Mouse (Mus musculus) T-helper 17 cell (primary cell): Measurements from ENCODE around the gene Hmcn2.

Experiments
- in situ Hi-C, 2 experiments: fragments of 300-600 bp; cut with MboI, MseI; formaldehyde crosslinking; loops; 1 replicate in 1 of 2; 2 replicates in 1 of 2; pipeline ENCODE4 v1.15.1; 2025; ENCODE audit warnings: high pct_unique_total_duplicates in 2 of 2

The Hmcn2 gene

DNA sequence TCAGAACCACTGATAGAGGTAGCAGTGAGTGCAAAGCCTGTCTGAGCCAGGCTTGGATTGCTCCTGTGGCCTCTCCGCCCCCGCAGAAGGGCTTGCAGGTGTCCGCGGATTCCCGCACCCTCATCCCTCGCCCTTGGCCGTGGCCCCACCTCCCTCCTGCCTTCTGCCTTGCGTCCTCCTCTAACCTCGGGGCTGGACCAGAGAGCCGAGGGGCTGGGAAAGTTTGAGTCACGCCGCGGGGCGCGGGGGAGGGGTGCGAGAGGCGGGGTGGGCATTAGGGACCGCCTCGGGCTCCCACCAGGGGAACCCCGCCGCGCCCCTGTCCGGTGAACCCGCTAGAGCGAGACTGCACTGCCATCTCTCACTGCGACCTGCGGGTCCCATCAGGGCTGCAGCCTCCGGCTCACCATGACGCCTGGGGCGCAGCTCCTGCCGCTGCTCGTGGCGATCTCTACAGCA, at the start of gene Hmcn2:
Gene Hmcn2, plus strand, starts transcription at position 409 of the 459 bp plus-strand sequence.
- in situ Hi-C loops, result no loop called here

DNA sequence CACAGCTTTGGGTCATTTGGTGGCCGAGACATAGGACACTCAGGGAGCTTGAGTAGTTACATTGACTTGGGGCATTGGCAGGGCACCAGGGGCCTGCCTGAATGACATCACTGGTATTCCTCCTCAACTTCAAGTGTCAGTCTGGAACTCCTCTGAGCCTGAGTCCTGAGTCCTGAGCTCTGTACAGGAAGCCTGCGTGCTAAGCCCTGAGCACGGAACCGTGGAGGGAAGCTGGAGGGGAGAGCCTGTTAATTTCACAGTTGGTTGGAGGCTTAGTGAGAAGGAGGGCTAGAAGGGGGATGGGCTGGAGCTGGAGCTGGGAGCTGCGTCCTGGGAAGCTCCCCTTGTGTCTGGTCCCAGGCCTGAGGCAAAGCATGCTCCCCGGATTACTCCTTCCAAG, 46.8 kb upstream of the Hmcn2 start:
- in situ Hi-C loops, result no loop called here

GRCm38 (mm10) chr2:31268631-31269030, 45.6 kb upstream of the Hmcn2 start:
- in situ Hi-C loops, result no loop called here

DNA sequence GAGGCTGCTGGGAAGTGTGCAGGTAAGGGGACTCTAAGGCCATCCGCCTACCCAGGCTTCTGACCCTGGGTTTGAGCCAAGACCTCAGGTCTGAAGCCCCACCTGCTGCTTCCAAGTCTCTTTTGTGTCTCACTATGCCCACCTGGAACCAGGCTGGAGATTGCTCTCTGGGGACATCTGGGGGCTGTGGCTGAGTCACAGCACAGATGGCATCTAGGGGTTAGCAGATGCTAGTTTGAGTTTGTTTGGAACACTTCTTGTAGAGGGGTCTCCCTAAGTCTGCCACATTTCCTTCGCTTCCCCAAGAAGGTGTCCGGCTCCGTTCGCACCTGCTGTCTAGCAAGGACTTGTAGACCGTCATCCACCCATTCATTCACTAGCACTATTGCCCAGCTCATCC, 45.0 kb upstream of the Hmcn2 start:
- in situ Hi-C loops, result no loop called here

GRCm38 (mm10) chr2:31269847-31270246, 44.4 kb upstream of the Hmcn2 start:
- in situ Hi-C loops, result no loop called here

GRCm38 (mm10) chr2:31270470-31270869, 43.7 kb upstream of the Hmcn2 start:
- in situ Hi-C loops, result no loop called here

DNA sequence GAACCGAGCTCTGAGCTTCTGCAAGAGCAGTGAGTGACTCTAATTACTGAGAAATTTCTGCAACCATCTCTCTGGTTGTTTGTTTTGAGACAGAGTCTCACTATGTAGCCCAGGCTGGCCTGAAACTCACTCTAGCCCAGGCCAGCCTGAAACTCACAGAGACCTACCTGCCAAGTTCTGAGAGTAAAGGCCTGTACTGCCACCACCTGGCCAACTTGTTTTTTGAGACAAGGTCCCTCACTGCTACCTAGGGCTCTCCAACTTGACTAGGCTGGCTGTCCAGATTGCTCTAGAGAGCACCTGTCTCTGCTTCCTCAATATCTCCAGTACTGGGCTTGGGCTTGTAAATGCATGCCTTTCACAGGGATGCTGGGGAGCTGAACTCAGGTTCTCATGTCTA, 43.1 kb upstream of the Hmcn2 start:
- in situ Hi-C loops, result no loop called here

GRCm38 (mm10) chr2:31274993-31275392, 39.2 kb upstream of the Hmcn2 start:
- in situ Hi-C loops, result loop anchor here (5.0 kb wide), 2 partner anchors 48 to 78 kb away; no protein-coding TSS in a partner anchor

GRCm38 (mm10) chr2:31277810-31278209, 36.4 kb upstream of the Hmcn2 start:
- in situ Hi-C loops, result loop anchor here (5.0 kb wide), 2 partner anchors 51 to 81 kb away; no protein-coding TSS in a partner anchor

DNA sequence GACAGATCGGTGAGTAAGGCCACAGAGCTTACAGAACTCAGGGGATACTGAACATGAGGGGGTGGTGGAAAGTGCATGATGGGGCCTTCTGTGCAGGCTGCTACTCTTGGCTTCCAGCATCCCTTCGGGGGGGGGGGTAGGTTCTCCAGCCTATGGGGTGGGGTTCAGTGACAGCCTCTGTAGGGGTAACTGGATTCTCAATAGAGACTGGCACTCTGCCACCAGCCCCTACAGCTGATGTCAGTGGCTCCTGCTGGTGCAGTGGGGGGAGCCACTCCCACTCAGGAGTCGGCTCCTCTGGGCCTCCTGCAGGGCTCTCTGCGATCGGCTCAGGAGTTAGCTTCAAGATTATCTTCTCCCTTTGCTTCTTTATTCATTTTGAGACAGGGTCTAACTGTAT, 35.7 kb upstream of the Hmcn2 start:
- in situ Hi-C loops, result loop anchor here (5.0 kb wide), 2 partner anchors 51 to 81 kb away; no protein-coding TSS in a partner anchor

DNA sequence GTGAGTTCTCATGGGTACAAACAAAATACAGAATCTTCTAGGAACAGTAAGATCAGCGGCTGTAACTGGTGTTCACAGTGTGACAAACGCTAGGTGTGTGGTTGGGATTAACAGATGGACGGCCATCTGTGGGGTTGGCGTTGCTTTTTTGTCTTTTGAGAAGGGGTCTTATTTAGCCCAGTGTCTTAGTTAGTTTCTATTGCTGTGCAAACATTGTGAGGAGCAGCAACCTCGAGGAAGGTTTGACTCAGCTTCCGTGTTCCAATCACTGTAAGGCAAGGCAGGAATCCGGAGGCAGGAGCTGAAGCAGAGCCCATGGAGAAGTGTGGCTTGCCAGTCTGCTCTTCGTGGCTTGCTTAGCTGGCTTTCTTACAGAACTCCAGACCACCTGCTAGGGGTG, 33.1 kb upstream of the Hmcn2 start:
- in situ Hi-C loops, result no loop called here

GRCm38 (mm10) chr2:31282266-31282665, 31.9 kb upstream of the Hmcn2 start:
- in situ Hi-C loops, result no loop called here

DNA sequence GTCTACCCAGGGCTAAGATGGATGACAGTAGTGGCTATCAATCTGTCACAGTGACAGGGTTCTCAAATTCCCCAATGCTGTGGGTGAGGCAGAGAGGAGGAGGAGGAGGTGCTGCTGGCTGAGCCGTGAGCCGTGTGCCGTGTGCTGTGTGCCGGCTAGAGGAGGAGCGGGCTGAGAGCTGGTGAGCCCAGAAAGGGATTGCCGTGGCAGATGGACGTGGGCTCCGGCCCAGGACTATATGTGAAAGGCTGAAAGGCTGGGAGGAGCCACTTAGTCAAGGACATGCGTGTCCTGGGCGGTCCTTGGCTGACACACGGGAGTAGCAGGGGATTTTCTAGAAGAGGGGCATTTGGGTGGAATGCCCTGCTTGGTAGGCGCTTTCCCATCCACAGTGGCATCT, 31.3 kb upstream of the Hmcn2 start:
- in situ Hi-C loops, result no loop called here

DNA sequence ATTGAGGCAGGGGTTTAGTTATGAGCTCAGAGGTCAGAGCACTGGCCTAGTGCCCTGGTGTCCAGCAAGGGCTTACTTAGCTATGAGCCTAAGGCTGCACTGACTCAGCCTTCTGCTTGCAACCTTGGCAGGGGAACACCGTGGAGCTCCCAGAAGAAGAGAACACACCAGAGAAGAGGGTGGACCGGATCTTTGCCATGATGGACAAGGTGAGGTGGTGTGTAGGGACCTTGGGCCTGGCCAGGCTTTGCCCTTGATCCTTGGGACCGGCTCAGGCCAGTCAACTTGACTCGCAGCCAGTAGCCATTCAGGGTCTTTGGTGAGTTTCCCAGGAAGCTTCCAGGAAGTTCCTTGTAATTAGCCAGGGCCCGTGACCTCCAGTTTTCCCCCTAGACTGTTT, 29.7 kb upstream of the Hmcn2 start:
- in situ Hi-C loops, result no loop called here

DNA sequence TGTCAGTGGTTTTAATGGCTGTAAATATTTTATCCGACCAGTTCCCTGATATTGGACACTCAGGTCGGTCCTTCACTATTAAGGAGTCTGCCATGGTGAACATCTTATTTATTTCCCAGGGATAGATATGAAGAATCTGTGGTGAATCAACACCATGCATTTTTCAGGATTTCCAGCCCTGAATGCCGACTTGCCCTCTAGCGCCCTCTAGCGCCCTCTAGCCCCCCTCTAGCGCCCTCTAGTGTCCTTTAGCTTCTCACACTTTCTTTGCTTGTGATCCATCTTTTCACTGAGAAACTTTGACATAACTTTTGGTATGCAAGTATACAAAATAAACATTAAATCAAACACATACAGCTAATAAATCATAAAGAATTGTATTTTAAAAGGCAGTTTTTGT, 22.8 kb upstream of the Hmcn2 start:
- in situ Hi-C loops, result no loop called here

GRCm38 (mm10) chr2:31294985-31295384, 19.2 kb upstream of the Hmcn2 start:
- in situ Hi-C loops, result no loop called here

GRCm38 (mm10) chr2:31296395-31296794, 17.8 kb upstream of the Hmcn2 start:
- in situ Hi-C loops, result no loop called here

DNA sequence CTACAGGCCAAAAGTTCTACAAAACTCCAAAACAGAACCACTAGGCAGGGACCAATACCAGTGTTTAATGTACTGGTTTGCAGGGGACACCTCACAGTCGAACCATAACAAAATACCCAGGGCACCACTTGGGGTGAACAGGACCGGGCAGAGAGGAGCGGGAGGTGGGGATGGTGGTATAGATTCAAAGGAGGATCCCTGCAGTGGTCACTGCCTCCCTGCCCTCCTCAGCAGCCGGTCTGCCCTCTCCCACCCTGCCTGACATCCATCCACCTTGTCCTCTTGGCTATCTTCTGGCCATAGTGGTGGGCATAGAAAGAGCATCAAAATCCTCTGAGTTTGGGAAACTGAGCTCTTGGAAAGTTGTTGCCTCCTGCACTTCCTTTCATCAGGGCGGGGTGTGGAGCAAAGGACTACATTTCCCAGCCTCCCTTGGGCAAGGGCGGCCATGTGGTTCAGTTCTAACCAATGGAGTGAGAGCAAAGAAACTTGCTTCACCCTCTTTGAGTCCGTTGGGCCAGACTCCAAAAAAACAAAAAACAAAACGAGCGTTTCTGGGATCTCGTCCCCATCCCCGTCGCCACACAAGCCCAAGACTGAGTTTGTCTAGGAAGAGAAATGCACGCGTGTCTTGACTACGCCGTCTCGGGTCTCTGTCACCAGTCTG, 16.5 kb upstream of the Hmcn2 start:
- in situ Hi-C loops, result no loop called here

DNA sequence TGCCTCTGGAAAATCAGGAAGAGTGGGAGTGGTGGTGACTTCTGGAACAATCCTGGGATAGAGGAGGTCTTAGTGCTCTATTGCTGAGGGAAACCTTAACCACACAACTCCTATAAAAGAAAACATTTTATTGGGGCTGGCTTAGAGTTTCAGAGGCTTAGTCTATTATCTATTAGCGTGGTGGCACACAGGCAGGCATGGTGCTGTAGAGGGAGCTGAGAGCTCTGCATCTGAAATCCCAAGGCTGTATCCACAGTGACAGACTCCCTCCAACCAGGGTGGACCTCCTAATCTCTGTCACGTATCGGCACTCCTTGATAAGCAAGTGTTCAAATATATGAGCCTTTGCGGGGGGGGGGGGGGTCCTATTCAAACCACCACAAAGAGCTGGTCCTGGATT, 15.4 kb upstream of the Hmcn2 start:
- in situ Hi-C loops, result no loop called here

GRCm38 (mm10) chr2:31299266-31299665, 14.9 kb upstream of the Hmcn2 start:
- in situ Hi-C loops, result no loop called here

DNA sequence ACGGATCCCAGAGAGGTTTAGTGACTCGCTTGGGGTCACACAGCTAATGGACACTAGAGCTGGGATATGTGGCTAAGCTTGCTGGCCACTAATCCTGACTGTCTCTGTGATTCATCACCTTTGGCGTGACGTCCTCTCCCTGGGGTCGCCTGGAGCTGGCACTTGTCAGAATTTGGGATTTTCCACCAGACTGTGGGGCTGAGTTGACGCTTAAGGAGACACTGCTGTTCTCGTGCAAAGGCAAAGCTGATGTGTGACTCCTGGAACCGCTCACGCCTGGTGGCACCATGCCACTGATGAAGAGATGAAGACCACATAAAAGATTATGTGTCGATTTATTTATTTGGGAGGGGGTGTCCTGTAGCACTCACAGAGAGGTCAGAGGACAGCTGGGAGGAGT, 14.2 kb upstream of the Hmcn2 start:
- in situ Hi-C loops, result no loop called here

DNA sequence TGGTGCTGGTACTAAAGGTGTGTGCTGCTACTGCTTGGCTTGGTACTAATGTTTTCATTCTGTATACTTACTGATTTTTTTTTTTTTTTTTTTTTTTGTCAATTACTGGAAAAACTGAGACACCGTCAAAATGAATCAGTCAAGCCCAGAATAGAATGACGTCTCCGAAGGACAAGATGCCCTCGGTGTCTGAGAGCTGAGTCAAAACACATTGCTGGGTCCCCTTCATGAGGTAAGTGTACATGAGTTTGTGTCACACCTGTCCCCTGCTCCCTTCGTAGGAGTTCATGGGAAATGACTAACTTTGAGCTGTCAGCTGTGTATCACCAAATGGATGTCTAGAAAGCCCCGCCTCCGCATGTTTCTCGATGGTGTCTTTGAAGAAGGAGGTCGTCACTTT, 11.0 kb upstream of the Hmcn2 start:
- in situ Hi-C loops, result no loop called here

DNA sequence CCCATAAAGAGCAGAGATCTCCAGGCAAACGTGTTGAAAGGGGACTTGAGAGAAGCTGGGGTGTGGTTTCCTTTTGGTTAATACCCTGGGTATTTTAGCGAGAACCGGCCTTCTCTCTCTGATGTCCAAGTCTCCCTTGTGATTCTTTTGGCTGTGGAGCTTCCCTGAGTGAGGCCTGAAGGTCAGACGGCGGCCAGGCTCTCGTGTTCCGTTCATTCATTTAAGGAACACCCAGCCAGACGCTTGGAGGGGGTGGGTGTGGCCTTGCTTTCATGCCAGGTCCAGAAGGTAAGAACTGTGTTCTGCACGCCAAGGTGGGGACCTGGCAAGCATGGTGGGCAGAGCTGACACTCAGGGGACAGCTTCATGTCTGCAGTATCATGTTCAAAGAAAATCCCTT, 10.0 kb upstream of the Hmcn2 start:
- in situ Hi-C loops, result no loop called here
